Mouse (Mus musculus) limb, embryonic 15.5 days (tissue): Measurements from ENCODE around the gene Mbd3. TPM values are rescaled to one million over a fixed set of nuclear protein-coding genes. Genes with fewer than 3 reads are reported as not detected.

Experiments used
- ATAC-seq: fragments of 200-750 bp; cut with Nextera tagmentation; 2 replicates; pipeline ENCODE4 v1.8.0; 2017; ENCODE audit warnings: low read depth, moderate TSS enrichment; ENCODE audit not compliant: insufficient number of reproducible peaks, low FRiP score, low TSS enrichment
- H3K27ac ChIP-seq: fragments of 300-500 bp; sonication (generic); 2 replicates; pipeline ENCODE4 v1.5.1; 2015; ENCODE audit warnings: moderate library complexity, mild to moderate bottlenecking, inconsistent platforms
- H3K27me3 ChIP-seq: fragments of 300-500 bp; sonication (generic); 2 replicates; pipeline ENCODE4 v1.6.1; 2015; ENCODE audit warnings: inconsistent platforms
- H3K36me3 ChIP-seq: fragments of 300-500 bp; sonication (generic); 2 replicates; pipeline ENCODE4 v1.6.1; 2015; ENCODE audit warnings: inconsistent platforms
- H3K4me1 ChIP-seq: fragments of 300-500 bp; sonication (generic); 2 replicates; pipeline ENCODE4 v1.6.1; 2015; ENCODE audit warnings: inconsistent platforms
- H3K4me2 ChIP-seq: fragments of 300-500 bp; sonication (generic); 2 replicates; pipeline ENCODE4 v1.6.1; 2015; ENCODE audit warnings: mild to moderate bottlenecking, inconsistent platforms
- H3K4me3 ChIP-seq: fragments of 300-500 bp; sonication (generic); 2 replicates; pipeline ENCODE4 v1.5.1; 2015; ENCODE audit warnings: mild to moderate bottlenecking, inconsistent platforms
- H3K9ac ChIP-seq: fragments of 300-500 bp; sonication (generic); 2 replicates; pipeline ENCODE4 v1.6.1; 2015; ENCODE audit warnings: inconsistent platforms
- H3K9me3 ChIP-seq: fragments of 300-500 bp; sonication (generic); 2 replicates; pipeline ENCODE4 v1.6.1; 2016; ENCODE audit warnings: inconsistent platforms
- WGBS: fragments of 180-500 bp; shearing (Covaris S2); methylation state at CpG from one replicate; pipeline ENCODE4 v1.1.7; 2015; 5-methylcytosine and 5-hydroxymethylcytosine counted together
- polyA plus RNA-seq: library from polyadenylated mRNA; unstranded; fragments of >200 nt; fragmentation: Nextera tagmentation; extraction: Ambion mirVana; gene quantifications from 2 replicates; pipeline ENCODE4 v1.2.1, GENCODE M21; 2015

Gene Mbd3
- polyA plus RNA-seq, 1 experiment from 2014 or later, result 219 TPM

DNA sequence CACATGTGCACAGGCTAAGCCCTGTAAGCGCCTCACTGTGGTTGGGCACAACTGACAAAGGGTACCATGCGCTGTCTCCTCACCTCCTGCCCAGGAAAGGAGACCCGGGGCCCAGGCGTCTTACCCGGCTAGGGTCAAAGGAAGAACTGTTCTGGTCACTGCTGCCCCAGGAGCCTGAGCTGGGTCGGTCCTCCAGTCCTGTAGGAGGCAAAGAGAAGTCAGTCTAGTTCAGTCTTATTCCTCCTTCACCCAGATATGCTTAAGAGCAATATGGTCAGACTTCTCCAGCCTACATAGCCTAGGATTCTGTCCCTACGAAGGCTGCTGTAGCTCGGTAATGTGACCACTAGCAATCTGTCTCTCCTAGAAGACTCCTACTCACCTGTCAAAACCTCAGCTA is 21.9 kb upstream of the Mbd3 start:
- Histone ChIP-seq H3K27me3 (no peaks in the 10 kb centered on the region), H3K4me1 (peaks cover 21% of the 10 kb centered on the region), H3K27ac (no peak overlapping the region), H3K9ac (no peak overlapping the region), H3K9me3 (no peaks in the 10 kb centered on the region; the same call in 1 of the 2 replicates), H3K36me3 (peaks cover 97% of the 10 kb centered on the region), H3K4me3 (no peak overlapping the region), H3K4me2 (no peak overlapping the region)
- WGBS, result 97% methylated on average over 8 of the region's 8 CpGs
- ATAC-seq, result no peak

DNA sequence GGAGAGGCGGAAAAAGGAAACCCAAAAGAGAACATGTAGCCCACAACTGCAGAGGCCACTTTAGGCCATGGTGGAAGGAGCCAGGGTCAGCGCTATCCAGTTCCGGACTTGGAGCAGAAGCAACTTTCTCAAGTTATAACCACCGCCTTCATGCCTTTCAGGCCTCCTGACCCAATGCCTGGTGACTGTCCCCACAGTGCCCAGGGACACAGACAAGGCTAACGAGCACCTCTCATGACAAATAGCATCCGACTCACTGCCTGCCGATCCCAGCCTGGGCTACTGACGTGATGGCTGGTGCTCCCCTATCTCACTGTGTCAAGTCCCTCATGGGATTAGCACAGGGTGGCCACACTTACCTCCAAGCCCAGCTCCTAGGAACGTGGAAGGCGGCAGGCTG is 21.4 kb upstream of the Mbd3 start:
- 90% methylated on average over 10 of the region's 10 CpGs for WGBS
- H3K4me2 ChIP-seq, result no peak overlapping the region
- peaks cover 21% of the 10 kb centered on the region for H3K4me1 ChIP-seq
- H3K36me3 ChIP-seq, result peaks cover 97% of the 10 kb centered on the region
- no peak overlapping the region for H3K4me3 ChIP-seq
- ATAC-seq, result no peak
- H3K9ac ChIP-seq, result no peak overlapping the region
- H3K27ac ChIP-seq, result no peak overlapping the region
- no peaks in the 10 kb centered on the region for H3K27me3 ChIP-seq
- no peaks in the 10 kb centered on the region; the same call in 1 of the 2 replicates for H3K9me3 ChIP-seq

DNA sequence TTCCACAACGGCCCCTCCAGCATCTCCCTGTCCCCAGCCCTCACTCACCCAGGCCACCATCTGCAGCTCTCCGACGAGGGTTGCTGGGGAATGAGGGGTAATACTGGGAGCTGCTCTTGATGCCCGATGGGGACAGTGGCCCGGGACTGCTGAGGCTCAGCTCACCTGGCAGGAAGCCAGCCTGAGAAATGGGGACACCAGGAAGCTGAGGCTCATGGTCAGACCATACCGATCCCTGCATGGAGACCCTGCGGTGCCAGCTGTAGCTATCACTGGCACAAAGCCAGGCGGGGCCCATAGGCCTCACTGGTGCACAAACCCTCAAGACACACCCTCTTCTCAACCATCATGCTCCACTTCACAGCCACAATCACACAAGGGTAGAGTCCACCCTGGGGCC is 20.1 kb upstream of the Mbd3 start:
- Histone ChIP-seq H3K27me3 (no peaks in the 10 kb centered on the region), H3K4me3 (no peak overlapping the region), H3K27ac (no peak overlapping the region), H3K9ac (no peak overlapping the region), H3K36me3 (peaks cover 97% of the 10 kb centered on the region), H3K4me1 (peaks cover 21% of the 10 kb centered on the region), H3K4me2 (no peak overlapping the region), H3K9me3 (no peaks in the 10 kb centered on the region)
- WGBS, result 78% methylated on average over 8 of the region's 8 CpGs
- ATAC-seq, result no peak

DNA sequence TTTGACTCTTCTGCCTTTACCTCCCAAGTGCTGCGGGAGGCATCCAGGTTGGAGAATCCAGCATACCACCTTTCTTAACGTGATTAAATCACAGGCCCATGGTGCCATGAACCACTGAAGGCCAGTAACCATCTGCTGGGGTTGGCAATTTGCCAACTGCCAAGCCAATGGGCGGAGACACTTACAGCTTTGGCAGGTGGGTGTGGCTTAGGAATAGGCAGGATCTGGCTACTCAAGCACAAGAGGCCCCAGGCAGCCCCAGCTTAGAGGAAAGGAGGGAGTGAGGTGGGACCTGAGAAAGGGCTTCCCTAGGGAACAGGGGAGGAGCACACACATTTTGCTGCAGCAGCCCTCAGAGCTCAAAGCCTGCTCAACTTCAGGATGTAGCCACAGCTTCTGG is 19.0 kb upstream of the Mbd3 start:
- Histone ChIP-seq H3K9ac (no peak overlapping the region), H3K9me3 (no peaks in the 10 kb centered on the region), H3K4me2 (no peak overlapping the region), H3K36me3 (peaks cover 100% of the 10 kb centered on the region), H3K27ac (0 out of 2 replicates have a peak overlapping the region, but pooled peaks have one; percentile 8), H3K27me3 (no peaks in the 10 kb centered on the region), H3K4me1 (peaks cover 15% of the 10 kb centered on the region), H3K4me3 (no peak overlapping the region)
- WGBS, result 54% methylated on average over 3 of the region's 3 CpGs
- no peak for ATAC-seq

DNA sequence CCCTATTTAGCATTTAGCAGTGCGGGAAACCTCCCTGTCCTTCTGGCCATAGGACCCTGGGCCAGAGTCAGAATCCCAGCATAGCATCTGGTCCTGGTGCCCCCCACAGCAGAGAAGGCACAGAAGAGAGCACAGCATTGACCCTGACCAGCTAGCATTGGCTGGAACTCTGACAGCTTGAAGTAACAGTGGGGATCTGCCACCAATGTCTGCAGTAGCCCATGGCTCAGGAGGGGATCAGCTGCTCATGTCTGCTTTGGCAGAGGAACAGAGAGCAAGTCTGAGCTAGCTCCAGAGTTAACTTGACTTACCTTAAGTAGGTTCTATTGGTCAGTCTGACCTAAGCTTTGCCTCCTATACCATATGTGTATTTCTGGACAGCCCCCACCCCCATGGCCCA is 18.5 kb upstream of the Mbd3 start:
- Histone ChIP-seq H3K27me3 (no peaks in the 10 kb centered on the region), H3K4me2 (no peak overlapping the region)
- 89% methylated on average over 1 of the region's 1 CpGs for WGBS

GRCm38 (mm10) chr10:80417371-80417770 is 18.0 kb upstream of the Mbd3 start:
- H3K27ac ChIP-seq, result no peak overlapping the region
- 87% methylated on average over 10 of the region's 10 CpGs for WGBS

More for the DNA sequence above, 18.5 kb upstream of the Mbd3 start:
- no peak for ATAC-seq
- Histone ChIP-seq H3K4me3 (no peak overlapping the region), H3K9ac (no peak overlapping the region), H3K4me1 (peaks cover 15% of the 10 kb centered on the region), H3K9me3 (no peaks in the 10 kb centered on the region), H3K27ac (no peak overlapping the region), H3K36me3 (peaks cover 100% of the 10 kb centered on the region)

DNA sequence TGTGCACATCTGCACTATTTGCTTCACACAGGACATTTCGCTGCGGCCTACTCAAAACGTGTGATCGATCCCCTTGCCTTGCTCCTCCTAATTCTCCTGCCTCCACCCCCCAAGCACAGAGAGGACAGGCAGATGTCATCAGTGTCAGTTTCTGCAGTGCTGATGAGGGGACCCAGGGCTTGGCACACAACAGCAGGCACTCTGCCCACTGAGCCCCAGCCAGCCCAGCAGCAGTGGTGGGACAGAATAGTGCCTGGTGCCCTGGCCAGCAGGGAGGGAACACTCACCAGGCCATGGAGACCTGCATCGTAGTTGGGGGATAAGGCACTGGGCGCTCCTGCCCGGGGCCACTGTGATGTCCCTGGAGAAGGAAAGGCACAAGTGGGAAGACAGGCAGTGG is 16.2 kb upstream of the Mbd3 start:
- Histone ChIP-seq H3K9ac (no peak overlapping the region), H3K36me3 (peaks cover 100% of the 10 kb centered on the region), H3K4me2 (no peak overlapping the region), H3K27me3 (no peaks in the 10 kb centered on the region), H3K9me3 (no peaks in the 10 kb centered on the region), H3K4me3 (no peak overlapping the region), H3K4me1 (peaks cover 15% of the 10 kb centered on the region), H3K27ac (no peak overlapping the region)
- ATAC-seq, result no peak
- 93% methylated on average over 7 of the region's 7 CpGs for WGBS

More at GRCm38 (mm10) chr10:80417371-80417770, 18.0 kb upstream of the Mbd3 start:
- no peak for ATAC-seq
- no peaks in the 10 kb centered on the region for H3K9me3 ChIP-seq
- H3K4me1 ChIP-seq, result peaks cover 15% of the 10 kb centered on the region
- peaks cover 100% of the 10 kb centered on the region for H3K36me3 ChIP-seq
- no peaks in the 10 kb centered on the region for H3K27me3 ChIP-seq
- no peak overlapping the region for H3K4me2 ChIP-seq
- H3K4me3 ChIP-seq, result no peak overlapping the region
- no peak overlapping the region for H3K9ac ChIP-seq

DNA sequence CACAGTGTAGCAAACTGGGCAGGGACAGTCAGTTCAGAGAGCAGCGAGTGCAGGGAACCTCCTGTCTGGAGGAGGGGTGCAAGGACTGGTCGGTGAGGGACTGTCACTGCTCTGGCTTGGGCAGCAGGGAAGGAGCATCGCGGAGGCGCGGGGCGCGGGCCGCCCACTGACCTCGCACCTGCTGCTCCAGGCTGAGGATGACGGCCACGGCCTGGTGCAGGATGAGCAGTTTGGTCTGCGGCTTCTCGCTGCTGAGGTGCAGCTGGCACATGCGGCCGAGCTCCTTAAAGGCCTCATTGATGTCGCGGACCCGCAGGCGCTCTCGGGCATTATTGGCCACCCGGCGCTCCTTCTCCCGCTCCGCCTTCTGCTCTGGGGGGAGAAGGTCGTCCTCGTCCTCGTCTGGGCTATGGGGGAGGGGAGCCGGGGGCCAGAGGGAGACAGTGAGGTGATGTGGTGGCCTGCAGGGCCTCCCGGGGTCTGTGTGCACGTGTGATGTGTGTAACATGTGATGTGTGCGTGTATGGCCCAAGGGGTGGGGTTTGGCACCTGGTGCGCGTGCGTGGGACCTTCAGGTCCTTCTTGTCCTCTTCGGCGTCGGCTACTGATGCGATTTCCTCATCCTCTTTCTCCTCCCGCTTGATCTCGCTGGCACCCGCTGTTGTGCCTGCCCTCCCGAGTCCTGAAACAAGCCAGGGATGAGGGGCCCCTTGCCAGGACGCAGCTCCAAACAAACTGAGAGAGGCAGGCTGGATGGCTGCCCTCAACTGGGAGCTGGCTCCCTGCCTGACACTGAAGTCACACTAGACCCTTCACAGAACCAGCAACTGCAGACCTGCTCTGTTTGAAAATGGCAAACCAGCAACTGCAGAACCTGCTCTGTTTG is 13.5 kb upstream of the Mbd3 start:
- Histone ChIP-seq H3K9me3 (no peaks in the 10 kb centered on the region), H3K4me1 (peaks cover under 1% of the 10 kb centered on the region; the same call in 1 of the 2 replicates), H3K27me3 (no peaks in the 10 kb centered on the region), H3K27ac (no peak overlapping the region), H3K4me2 (no peak overlapping the region), H3K9ac (no peak overlapping the region), H3K36me3 (peaks cover 97% of the 10 kb centered on the region), H3K4me3 (no peak overlapping the region)
- ATAC-seq, result no peak
- 84% methylated on average over 44 of the region's 44 CpGs for WGBS

GRCm38 (mm10) chr10:80407924-80408323 is 8.6 kb upstream of the Mbd3 start:
- no peaks in the 10 kb centered on the region for H3K27me3 ChIP-seq
- peak overlapping the region; percentile 84 for H3K27ac ChIP-seq
- no peaks in the 10 kb centered on the region for H3K9me3 ChIP-seq
- 0 out of 2 replicates have a peak overlapping the region, but pooled peaks have one; percentile 75 for H3K4me2 ChIP-seq
- no peak overlapping the region for H3K9ac ChIP-seq
- 40% methylated on average over 4 of the region's 4 CpGs for WGBS
- H3K4me3 ChIP-seq, result no peak overlapping the region
- ATAC-seq, result no peak
- H3K36me3 ChIP-seq, result peaks cover 62% of the 10 kb centered on the region
- H3K4me1 ChIP-seq, result peaks cover 27% of the 10 kb centered on the region

- peaks cover 61% of the 10 kb centered on the region for H3K36me3 ChIP-seq
- H3K4me3 ChIP-seq, result peak within 1 kb of the TSS; percentile 74
- no peaks in the 10 kb centered on the region for H3K9me3 ChIP-seq
- peak within 1 kb of the TSS; percentile 84 for H3K27ac ChIP-seq
- H3K4me1 ChIP-seq, result peaks cover 27% of the 10 kb centered on the region
- H3K27me3 ChIP-seq, result no peaks in the 10 kb centered on the region
- WGBS, result 1% methylated on average over 27 of the region's 27 CpGs
- peak within 1 kb of the TSS; percentile 75 for H3K4me2 ChIP-seq
- ATAC-seq, result peak; percentile 53; the same call in 1 of the 2 replicates
- peak within 1 kb of the TSS; percentile 80 for H3K9ac ChIP-seq
Observed at GRCm38 (mm10) chr10:80406684-80407501, 7.5 kb upstream of the Mbd3 start, which contains the start of gene Uqcr11. TSS of gene Uqcr11 (minus strand) at chr10:80406830.

DNA sequence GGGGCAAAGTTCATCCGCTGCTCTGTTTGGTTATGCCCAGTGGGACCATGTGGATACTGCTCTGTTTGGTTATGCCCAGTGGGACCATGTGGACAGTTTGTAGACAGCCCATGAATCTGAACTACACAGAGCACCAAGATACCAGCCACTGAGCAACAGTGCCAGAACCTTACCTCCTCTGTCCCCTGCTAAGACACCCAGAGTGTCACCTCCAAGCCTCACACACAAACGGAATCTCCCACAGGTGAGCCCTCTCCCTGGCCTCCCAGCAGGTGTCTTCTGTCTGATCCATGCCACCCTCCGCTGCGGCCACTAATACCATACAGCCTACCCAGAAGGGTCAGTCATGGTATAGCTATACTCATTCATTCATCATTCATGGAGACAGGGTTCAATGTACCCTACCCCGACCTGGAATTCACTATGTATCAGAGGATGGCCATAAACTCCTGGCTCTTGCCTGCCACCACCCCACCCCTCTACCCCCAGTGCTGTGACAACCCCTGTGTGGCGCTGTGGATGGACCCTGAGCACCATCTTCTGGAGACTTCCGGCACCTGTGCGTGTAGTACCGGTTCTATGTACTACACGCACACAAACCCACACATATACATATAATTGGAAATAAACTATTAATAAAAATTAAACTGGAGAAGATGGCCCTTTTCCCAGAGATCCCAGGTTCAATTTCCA is 6.3 kb upstream of the Mbd3 start:
- peaks cover 59% of the 10 kb centered on the region for H3K36me3 ChIP-seq
- H3K27ac ChIP-seq, result no peak overlapping the region
- peaks cover 32% of the 10 kb centered on the region for H3K4me1 ChIP-seq
- H3K4me2 ChIP-seq, result peak overlapping the region; percentile 75
- no peaks in the 10 kb centered on the region for H3K9me3 ChIP-seq
- 62% methylated on average over 10 of the region's 10 CpGs for WGBS
- no peak for ATAC-seq
- H3K27me3 ChIP-seq, result no peaks in the 10 kb centered on the region
- H3K9ac ChIP-seq, result peak overlapping the region; percentile 80
- peak overlapping the region; percentile 74 for H3K4me3 ChIP-seq
